Mouse (Mus musculus) liver, postnatal 0 days (tissue): ENCODE measurements around the gene Arhgap22. TPM values are rescaled to one million over a fixed set of nuclear protein-coding genes. Genes with fewer than 3 reads are reported as not detected.
A peak's percentile ranks its signal among the peaks of the same experiment; 100 is the strongest.

Experiments
- ATAC-seq: fragments of 200-750 bp; cut with Nextera tagmentation; 2 replicates; pipeline ENCODE4 v1.8.0; 2017; ENCODE audit warnings: mild to moderate bottlenecking, moderate library complexity
- DNase-seq: peaks from one replicate; pipeline ENCODE4 v3.0.0-alpha.2; 2016
- H3K27ac ChIP-seq: fragments of 300-500 bp; sonication (generic); 2 replicates; pipeline ENCODE4 v1.5.1; 2014; ENCODE audit warnings: antibody characterized with exemption, moderate library complexity, mild to moderate bottlenecking, low read depth
- H3K27me3 ChIP-seq: fragments of 300-500 bp; sonication (generic); 2 replicates; pipeline ENCODE4 v1.6.1; 2014; ENCODE audit warnings: low read length, control low read depth, mixed read lengths; ENCODE audit not compliant: insufficient read depth
- H3K36me3 ChIP-seq: fragments of 300-500 bp; sonication (generic); replicated peaks from 2 replicates; pipeline ENCODE4 v1.6.1; 2014; ENCODE audit warnings: mild to moderate bottlenecking, control low read depth, low read length, moderate library complexity, mixed read lengths; ENCODE audit not compliant: insufficient read depth
- H3K4me1 ChIP-seq: fragments of 300-500 bp; sonication (generic); 2 replicates; pipeline ENCODE4 v1.6.1; 2014; ENCODE audit warnings: antibody characterized with exemption, mild to moderate bottlenecking, control low read depth; ENCODE audit not compliant: insufficient read depth
- H3K4me2 ChIP-seq: fragments of 300-500 bp; sonication (generic); 2 replicates; pipeline ENCODE4 v1.6.1; 2014; ENCODE audit warnings: low read depth, mild to moderate bottlenecking, low read length, moderate library complexity, mixed read lengths
- H3K4me3 ChIP-seq: fragments of 300-500 bp; sonication (generic); 2 replicates; pipeline ENCODE4 v1.5.1; 2014; ENCODE audit warnings: low read depth, low read length
- H3K9ac ChIP-seq: fragments of 300-500 bp; sonication (generic); replicated peaks from 2 replicates; pipeline ENCODE4 v1.6.1; 2014; ENCODE audit warnings: mild to moderate bottlenecking, moderate library complexity
- H3K9me3 ChIP-seq: fragments of 300-500 bp; sonication (generic); 2 replicates; pipeline ENCODE4 v1.6.1; 2016; ENCODE audit warnings: mild to moderate bottlenecking, control low read depth, low read length, mixed read lengths
- CTCF ChIP-seq: sonication (generic); IDR thresholded peaks from 2 replicates; pipeline ENCODE4 v1.5.1; 2016; ENCODE audit warnings: antibody characterized with exemption, low read depth
- EP300 ChIP-seq: IDR thresholded peaks from 2 replicates; pipeline ENCODE4 v1.6.1; 2016; ENCODE audit warnings: antibody characterized with exemption, low read depth, mild to moderate bottlenecking
- WGBS: fragments of 180-500 bp; shearing (Covaris S2); extraction: QIAGEN DNeasy Blood & Tissue Kit; methylation state at CpG from one replicate; pipeline ENCODE4 v1.1.7; 2014; ENCODE audit not compliant: insufficient replicate concordance; 5-methylcytosine and 5-hydroxymethylcytosine counted together
- polyA plus RNA-seq: library from polyadenylated mRNA; unstranded; fragments of >200 nt; fragmentation: Nextera tagmentation; extraction: Ambion mirVana; gene quantifications from 2 replicates; pipeline ENCODE4 v1.2.1, GENCODE M21; 2015

Arhgap22 gene
- polyA plus RNA-seq, 1 experiment from 2014 or later: 0.73 TPM

GRCm38 (mm10) chr14:33374089-33374488 is 160.3 kb downstream of the Arhgap22 start:
- Histone ChIP-seq H3K27me3 (no peaks in the 10 kb centered on the region), H3K27ac (no peak overlapping the region), H3K4me3 (no peak overlapping the region), H3K4me1 (peaks cover 4% of the 10 kb centered on the region; the same call in 1 of the 2 replicates), H3K9me3 (no peaks in the 10 kb centered on the region), H3K36me3 (0 out of 2 replicates have a peak, but pooled peaks cover 4% of the 10 kb centered on the region), H3K4me2 (no peak overlapping the region), H3K9ac (no peak overlapping the region)
- ATAC-seq: peak; percentile 76
- no peak for DNase-seq
- 35% methylated on average over 1 of the region's 1 CpGs for WGBS
- TF ChIP-seq CTCF (no peak), EP300 (no peak)

- Histone ChIP-seq H3K27me3 (no peaks in the 10 kb centered on the region), H3K36me3 (peaks cover 6% of the 10 kb centered on the region; the same call in 1 of the 2 replicates), H3K9me3 (no peaks in the 10 kb centered on the region), H3K4me1 (peaks cover 4% of the 10 kb centered on the region; the same call in 1 of the 2 replicates), H3K4me2 (no peak overlapping the region), H3K4me3 (no peak overlapping the region), H3K27ac (no peak overlapping the region), H3K9ac (no peak overlapping the region)
- ATAC-seq: no peak
- no peak for TF ChIP-seq EP300
- no peak for TF ChIP-seq CTCF
- WGBS: 83% methylated on average over 3 of the region's 3 CpGs
- no peak for DNase-seq
Observed at GRCm38 (mm10) chr14:33377211-33377610, 163.4 kb downstream of the Arhgap22 start.

GRCm38 (mm10) chr14:33378723-33379122 is 164.9 kb downstream of the Arhgap22 start:
- peaks cover 13% of the 10 kb centered on the region; the same call in 1 of the 2 replicates for H3K36me3 ChIP-seq
- 52% methylated on average over 5 of the region's 5 CpGs for WGBS
- DNase-seq: no peak
- ATAC-seq: no peak
- no peak overlapping the region for H3K9ac ChIP-seq
- no peak overlapping the region for H3K4me3 ChIP-seq
- H3K27me3 ChIP-seq: no peaks in the 10 kb centered on the region
- H3K4me2 ChIP-seq: no peak overlapping the region
- H3K4me1 ChIP-seq: peaks cover under 1% of the 10 kb centered on the region; the same call in 1 of the 2 replicates
- H3K9me3 ChIP-seq: no peaks in the 10 kb centered on the region
- TF ChIP-seq CTCF: no peak
- TF ChIP-seq EP300: no peak
- no peak overlapping the region for H3K27ac ChIP-seq

GRCm38 (mm10) chr14:33380830-33381457 is 167.1 kb downstream of the Arhgap22 start:
- no peak for TF ChIP-seq CTCF
- no peak for TF ChIP-seq EP300
- no peaks in the 10 kb centered on the region for H3K9me3 ChIP-seq
- no peak overlapping the region for H3K27ac ChIP-seq
- no peak overlapping the region for H3K4me3 ChIP-seq
- H3K4me2 ChIP-seq: no peak overlapping the region
- ATAC-seq (no peak), DNase-seq (no peak)
- H3K4me1 ChIP-seq: no peaks in the 10 kb centered on the region
- H3K36me3 ChIP-seq: peaks cover 22% of the 10 kb centered on the region; the same call in 1 of the 2 replicates
- H3K27me3 ChIP-seq: no peaks in the 10 kb centered on the region
- 79% methylated on average over 6 of the region's 6 CpGs for WGBS
- H3K9ac ChIP-seq: no peak overlapping the region

- Histone ChIP-seq H3K27me3 (no peaks in the 10 kb centered on the region), H3K4me2 (no peak overlapping the region), H3K27ac (no peak overlapping the region), H3K4me1 (no peaks in the 10 kb centered on the region), H3K9ac (no peak overlapping the region), H3K36me3 (no peaks in the 10 kb centered on the region; the same call in 1 of the 2 replicates), H3K4me3 (no peak overlapping the region), H3K9me3 (no peaks in the 10 kb centered on the region)
- TF ChIP-seq EP300: no peak
- TF ChIP-seq CTCF: no peak
- WGBS: 75% methylated on average over 5 of the region's 5 CpGs
- no peak for DNase-seq
- ATAC-seq: no peak
Observed at GRCm38 (mm10) chr14:33398065-33398860, 184.4 kb downstream of the Arhgap22 start.

- H3K9ac ChIP-seq: no peak overlapping the region
- WGBS: 51% methylated on average over 3 of the region's 3 CpGs
- H3K4me3 ChIP-seq: no peak overlapping the region
- no peak for ATAC-seq
- no peaks in the 10 kb centered on the region for H3K9me3 ChIP-seq
- H3K4me1 ChIP-seq: no peaks in the 10 kb centered on the region
- H3K27me3 ChIP-seq: no peaks in the 10 kb centered on the region
- no peak overlapping the region for H3K27ac ChIP-seq
- TF ChIP-seq CTCF: no peak
- no peak for TF ChIP-seq EP300
- no peak for DNase-seq
- H3K4me2 ChIP-seq: no peak overlapping the region
- no peaks in the 10 kb centered on the region; the same call in 1 of the 2 replicates for H3K36me3 ChIP-seq
Observed at GRCm38 (mm10) chr14:33400019-33400418, 186.2 kb downstream of the Arhgap22 start.
